Comparison of ENCODE assay signal across 8 mouse cellular contexts in genomic region chr17:35196321-35196641, GRCm38 (mm10). TPM values are rescaled to one million over a fixed set of nuclear protein-coding genes. Genes with fewer than 3 reads are reported as not detected.
DNase-seq lines count a peak whose midpoint lies in the region; ATAC-seq lines count a peak whose summit lies in the region.

No protein-coding gene starts in this region.

- H3K4me1 ChIP-seq in neural tube, embryonic 11.5 days (ENCODE audit: control insufficient read depth, insufficient read depth, low read length), result 0 out of 2 replicates have a peak, but pooled peaks cover 3% of the 10 kb centered on the region
- peaks cover 11% of the 10 kb centered on the region for H3K4me1 ChIP-seq in forebrain, embryonic 15.5 days
- peaks cover 39% of the 10 kb centered on the region for H3K4me1 ChIP-seq in liver, embryonic 13.5 days (replicated peaks)

- no peak overlapping the region; the same call in 1 of the 2 replicates for H3K4me2 ChIP-seq in neural tube, embryonic 11.5 days (ENCODE audit: low read depth)
- peak overlapping the region; percentile 66 for H3K4me2 ChIP-seq in forebrain, embryonic 15.5 days (replicated peaks)
- H3K4me2 ChIP-seq in liver, embryonic 13.5 days, result peak overlapping the region; percentile 80

- H3K27ac ChIP-seq in neural tube, embryonic 11.5 days (ENCODE audit: low read depth, low read length), result no peak overlapping the region
- H3K27ac ChIP-seq in forebrain, embryonic 15.5 days (replicated peaks), result no peak overlapping the region
- no peak overlapping the region for H3K27ac ChIP-seq in liver, embryonic 13.5 days

- 35% methylated on average over 9 of the region's 9 CpGs for WGBS in neural tube, embryonic 11.5 days
- WGBS in forebrain, embryonic 15.5 days, result 40% methylated on average over 9 of the region's 9 CpGs
- WGBS in liver, embryonic 13.5 days (ENCODE audit: insufficient replicate concordance), result 35% methylated on average over 9 of the region's 9 CpGs

- no peak for ATAC-seq in neural tube, embryonic 11.5 days (ENCODE audit: insufficient read depth, low FRiP score, low TSS enrichment)
- no peak for ATAC-seq in forebrain, embryonic 15.5 days (replicated peaks)
- ATAC-seq in liver, embryonic 13.5 days (ENCODE audit: low read depth), result no peak

- H3K4me3 ChIP-seq in neural tube, embryonic 11.5 days (ENCODE audit: low read depth, low read length), result peak overlapping the region; percentile 31
- H3K4me3 ChIP-seq in forebrain, embryonic 15.5 days, result peak overlapping the region; percentile 39
- H3K4me3 ChIP-seq in liver, embryonic 13.5 days (replicated peaks), result peak overlapping the region; percentile 57

- DNase-seq in neural tube, embryonic 11.5 days (ENCODE audit: low spot score), result no peak
- no peak for DNase-seq in neural tube, embryonic 10.5 days (ENCODE audit: extremely low spot score, low spot score)
- DNase-seq in liver, embryonic 13.5 days, result no peak
- DNase-seq in thymus, postnatal 14 days, result peak; percentile 51
- no peak for DNase-seq in layer of hippocampus, adult 11-12 months (ENCODE audit: low spot score)
- no peak for DNase-seq in cerebellum, adult 8-10 months
- no peak for DNase-seq in frontal cortex, postnatal 14 days (ENCODE audit: low spot score in 2 of 2)

- no peaks in the 10 kb centered on the region for H3K9me3 ChIP-seq in neural tube, embryonic 11.5 days (ENCODE audit: control insufficient read depth, low read length)
- no peaks in the 10 kb centered on the region for H3K9me3 ChIP-seq in forebrain, embryonic 15.5 days
- no peaks in the 10 kb centered on the region for H3K9me3 ChIP-seq in liver, embryonic 13.5 days (replicated peaks)

- H3K36me3 ChIP-seq in neural tube, embryonic 11.5 days (ENCODE audit: control insufficient read depth, insufficient read depth, low read length), result no peaks in the 10 kb centered on the region
- H3K36me3 ChIP-seq in forebrain, embryonic 15.5 days, result no peaks in the 10 kb centered on the region
- H3K36me3 ChIP-seq in liver, embryonic 13.5 days, result no peaks in the 10 kb centered on the region

- peaks cover 25% of the 10 kb centered on the region for H3K27me3 ChIP-seq in neural tube, embryonic 11.5 days (ENCODE audit: control insufficient read depth, insufficient read depth, low read length)
- H3K27me3 ChIP-seq in forebrain, embryonic 15.5 days, result peaks cover 25% of the 10 kb centered on the region
- peaks cover 62% of the 10 kb centered on the region for H3K27me3 ChIP-seq in liver, embryonic 13.5 days

- H3K9ac ChIP-seq in neural tube, embryonic 11.5 days (ENCODE audit: low read length), result no peak overlapping the region
- no peak overlapping the region for H3K9ac ChIP-seq in forebrain, embryonic 15.5 days (replicated peaks)
- H3K9ac ChIP-seq in liver, embryonic 13.5 days, result peak overlapping the region; percentile 62; the same call in 1 of the 2 replicates

RNA-seq across cellular contexts. Expression of gene Ltb, which starts 2.0 kb away (rescaled TPM):
- polyA plus RNA-seq in neural tube, embryonic 11.5 days (2014; fragmentation: Nextera tagmentation; extraction: Ambion mirVana), result 0.27 TPM in 1 of 2 replicates, not detected in the other
- polyA plus RNA-seq in forebrain, embryonic 15.5 days (2015; fragmentation: Nextera tagmentation; extraction: Ambion mirVana), result 0.25 and 0.70 TPM in 2 replicates
- polyA plus RNA-seq in liver, embryonic 13.5 days (2015; fragmentation: Nextera tagmentation; extraction: Ambion mirVana), result 0.53 and 0.80 TPM in 2 replicates

RNA-seq across cellular contexts. Expression of gene Tnf, which starts 5.5 kb away (rescaled TPM):
- 0.16 TPM in 1 of 2 replicates, not detected in the other for polyA plus RNA-seq in neural tube, embryonic 11.5 days (2014; fragmentation: Nextera tagmentation; extraction: Ambion mirVana)
- polyA plus RNA-seq in forebrain, embryonic 15.5 days (2015; fragmentation: Nextera tagmentation; extraction: Ambion mirVana), result not detected in 2 replicates
- polyA plus RNA-seq in liver, embryonic 13.5 days (2015; fragmentation: Nextera tagmentation; extraction: Ambion mirVana), result 0.25 and 0.35 TPM in 2 replicates

RNA-seq across cellular contexts. Expression of gene Lst1, which starts 8.0 kb away (rescaled TPM):
- 5.8 and 9.1 TPM in 2 replicates for polyA plus RNA-seq in neural tube, embryonic 11.5 days (2014; fragmentation: Nextera tagmentation; extraction: Ambion mirVana)
- 6.2 and 6.8 TPM in 2 replicates for polyA plus RNA-seq in forebrain, embryonic 15.5 days (2015; fragmentation: Nextera tagmentation; extraction: Ambion mirVana)
- polyA plus RNA-seq in liver, embryonic 13.5 days (2015; fragmentation: Nextera tagmentation; extraction: Ambion mirVana), result 21.6 and 29.0 TPM in 2 replicates

RNA-seq across cellular contexts. Expression of gene Lta, which starts 8.9 kb away (rescaled TPM):
- 0.28 TPM in 1 of 2 replicates, not detected in the other for polyA plus RNA-seq in neural tube, embryonic 11.5 days (2014; fragmentation: Nextera tagmentation; extraction: Ambion mirVana)
- 0.36 TPM in 1 of 2 replicates, not detected in the other for polyA plus RNA-seq in forebrain, embryonic 15.5 days (2015; fragmentation: Nextera tagmentation; extraction: Ambion mirVana)
- polyA plus RNA-seq in liver, embryonic 13.5 days (2015; fragmentation: Nextera tagmentation; extraction: Ambion mirVana), result 0.07 and 0.10 TPM in 2 replicates

RNA-seq across cellular contexts. Expression of gene Aif1, which starts 20.4 kb away (rescaled TPM):
- 4.1 and 6.7 TPM in 2 replicates for polyA plus RNA-seq in neural tube, embryonic 11.5 days (2014; fragmentation: Nextera tagmentation; extraction: Ambion mirVana)
- polyA plus RNA-seq in forebrain, embryonic 15.5 days (2015; fragmentation: Nextera tagmentation; extraction: Ambion mirVana), result 5.7 and 7.8 TPM in 2 replicates
- polyA plus RNA-seq in liver, embryonic 13.5 days (2015; fragmentation: Nextera tagmentation; extraction: Ambion mirVana), result 17.4 and 18.5 TPM in 2 replicates
